Mouse (Mus musculus) myocyte (in vitro differentiated cells): ENCODE data around the gene Cldn10. TPM values are rescaled to one million over a fixed set of nuclear protein-coding genes. Genes with fewer than 3 reads are reported as not detected.

Experiments
- H3K27me3 ChIP-seq: one replicate; pipeline ENCODE4 v1.6.1; 2011; ENCODE audit not compliant: control insufficient read depth, insufficient read depth, insufficient read length
- H3K36me3 ChIP-seq: one replicate; pipeline ENCODE4 v1.6.1; 2011; ENCODE audit not compliant: control insufficient read depth, insufficient read depth
- H3K4me2 ChIP-seq: one replicate; pipeline ENCODE4 v1.6.1; 2011; ENCODE audit warnings: low read depth, control low read depth
- H3K4me3 ChIP-seq: one replicate; pipeline ENCODE4 v1.5.1; 2011; ENCODE audit warnings: mild to moderate bottlenecking, control low read depth, moderate library complexity
- H3K79me2 ChIP-seq: one replicate; pipeline ENCODE4 v1.6.1; 2011; ENCODE audit not compliant: control insufficient read depth, insufficient read depth
- H3ac ChIP-seq: one replicate; pipeline ENCODE4 v1.6.1; 2011; ENCODE audit not compliant: control insufficient read depth, insufficient read length
- CEBPB ChIP-seq: IDR thresholded peaks from 2 replicates; pipeline ENCODE4 v1.6.1; 2011; ENCODE audit warnings: mild to moderate bottlenecking, moderate library complexity; ENCODE audit not compliant: poor library complexity, insufficient read depth, severe bottlenecking
- E2F4 ChIP-seq: IDR thresholded peaks from one replicate; pipeline ENCODE4 v1.6.1; 2011; ENCODE audit warnings: mild to moderate bottlenecking, control low read depth, moderate library complexity; ENCODE audit not compliant: insufficient read depth
- MAX ChIP-seq: IDR thresholded peaks from one replicate; pipeline ENCODE4 v1.6.1; 2011; ENCODE audit warnings: low read depth, mild to moderate bottlenecking, control low read depth
- MYOD1 ChIP-seq, 3 experiments: IDR thresholded peaks; one replicate each; pipeline ENCODE4 v1.6.1; 2011; ENCODE audit warnings: control low read depth in 2 of 3, low read depth in 2 of 3, mild to moderate bottlenecking in 2 of 3, moderate library complexity in 1 of 3; ENCODE audit not compliant: insufficient read length in 2 of 3, control insufficient read depth in 1 of 3
- MYOG ChIP-seq, 3 experiments: IDR thresholded peaks; one replicate each; pipeline ENCODE4 v1.6.1; 2011; ENCODE audit warnings: control low read depth in 2 of 3, low read depth in 2 of 3, mild to moderate bottlenecking in 2 of 3; ENCODE audit not compliant: insufficient read length in 2 of 3, control insufficient read depth in 1 of 3, insufficient read depth in 1 of 3
- POLR2A ChIP-seq: IDR thresholded peaks from one replicate; pipeline ENCODE4 v1.6.1; 2011; ENCODE audit warnings: low read depth, mild to moderate bottlenecking, control low read depth, moderate library complexity; ENCODE audit not compliant: insufficient read length
- POLR2AphosphoS2 ChIP-seq: IDR thresholded peaks from one replicate; pipeline ENCODE4 v1.6.1; 2011; ENCODE audit warnings: low read depth, control low read depth; ENCODE audit not compliant: insufficient read length
- REST ChIP-seq: IDR thresholded peaks from one replicate; pipeline ENCODE4 v1.6.1; 2011; ENCODE audit warnings: mild to moderate bottlenecking, control low read depth, moderate library complexity; ENCODE audit not compliant: insufficient read depth, insufficient read length
- SRF ChIP-seq: IDR thresholded peaks from one replicate; pipeline ENCODE4 v1.6.1; 2011; ENCODE audit warnings: low read depth; ENCODE audit not compliant: control insufficient read depth, insufficient read length
- TCF12 ChIP-seq: IDR thresholded peaks from one replicate; pipeline ENCODE4 v1.6.1; 2011; ENCODE audit warnings: mild to moderate bottlenecking, control low read depth; ENCODE audit not compliant: poor library complexity, insufficient read depth, severe bottlenecking
- TCF3 ChIP-seq: IDR thresholded peaks from one replicate; pipeline ENCODE4 v1.6.1; 2011; ENCODE audit warnings: low read depth, control low read depth; ENCODE audit not compliant: insufficient read length
- USF1 ChIP-seq: IDR thresholded peaks from one replicate; pipeline ENCODE4 v1.6.1; 2011; ENCODE audit warnings: low read depth, mild to moderate bottlenecking, control low read depth, moderate library complexity
- polyA plus RNA-seq: library from polyadenylated mRNA; unstranded; fragments of >200 nt; fragmentation: generic; extraction: Trizol; gene quantifications from one replicate; pipeline ENCODE4 v1.2.1, GENCODE M21; 2012; ENCODE audit warnings: missing spikeins

The Cldn10 gene
- polyA plus RNA-seq, 1 experiment, result not detected

DNA sequence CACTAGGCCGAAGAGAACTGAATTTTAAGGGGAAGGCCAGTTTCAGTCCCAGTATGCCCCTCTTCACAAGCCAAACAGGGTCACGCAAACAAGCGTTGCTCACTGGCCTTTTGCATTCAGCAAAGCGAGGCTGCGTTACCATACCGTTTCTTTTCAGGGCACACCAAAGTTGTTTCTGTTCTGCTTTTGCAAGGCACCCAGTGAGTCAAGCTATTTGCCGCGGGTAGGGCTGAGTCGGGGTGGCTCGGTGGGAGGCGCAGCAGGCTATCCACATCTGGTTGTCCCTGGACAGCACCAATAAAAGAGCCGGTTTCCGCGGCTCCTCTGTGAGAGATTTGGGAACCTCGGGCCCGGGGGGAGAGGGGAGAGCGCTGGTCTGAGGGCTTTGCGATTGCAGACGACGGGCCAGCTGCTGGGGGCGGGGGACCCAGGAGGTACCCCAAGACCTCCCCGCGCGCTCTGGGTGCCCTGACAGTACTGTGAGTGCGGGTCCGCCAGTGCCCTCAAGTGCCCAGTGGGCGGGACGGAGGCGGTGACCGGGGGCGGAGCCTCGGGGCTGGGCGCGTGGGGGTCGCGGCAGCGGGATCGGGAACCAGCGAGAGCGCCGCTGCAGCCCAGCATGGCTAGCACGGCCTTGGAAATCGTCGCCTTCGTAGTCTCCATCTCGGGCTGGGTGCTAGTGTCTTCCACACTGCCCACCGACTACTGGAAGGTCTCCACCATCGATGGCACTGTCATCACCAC, 66.8 kb downstream of the Cldn10 start:
- H3K4me2 ChIP-seq, result peak overlapping the region; percentile 56
- H3K4me3 ChIP-seq, result no peak overlapping the region

GRCm38 (mm10) chr14:118855141-118855800, 67.6 kb downstream of the Cldn10 start:
- H3ac ChIP-seq, result no peak overlapping the region
- TF ChIP-seq POLR2AphosphoS2 (no peak), TCF3 (no peak), MYOD1 (IDR thresholded peaks at IDR 0.05; ENCODE audit: control insufficient read depth in 1 of 3, insufficient read length in 2 of 3, low read depth in 2 of 3) (no peak), SRF (no peak), MAX (no peak), REST (no peak), POLR2A (no peak), E2F4 (no peak), TCF12 (no peak), CEBPB (no peak), USF1 (no peak), MYOG (IDR thresholded peaks at IDR 0.05; ENCODE audit: control insufficient read depth in 1 of 3, insufficient read depth in 1 of 3, insufficient read length in 2 of 3, low read depth in 2 of 3) (no peak)
- no peaks in the 10 kb centered on the region for H3K36me3 ChIP-seq
- H3K79me2 ChIP-seq, result no peaks in the 10 kb centered on the region
- no peak overlapping the region for H3K4me3 ChIP-seq
- peak overlapping the region; percentile 56 for H3K4me2 ChIP-seq
- peaks cover 52% of the 10 kb centered on the region for H3K27me3 ChIP-seq

More for the DNA sequence above, 66.8 kb downstream of the Cldn10 start:
- TF ChIP-seq MAX (no peak), SRF (no peak)
- Histone ChIP-seq H3ac (no peak overlapping the region), H3K79me2 (no peaks in the 10 kb centered on the region), H3K36me3 (no peaks in the 10 kb centered on the region), H3K27me3 (peaks cover 45% of the 10 kb centered on the region)

- Histone ChIP-seq H3K36me3 (no peaks in the 10 kb centered on the region), H3K4me2 (no peak overlapping the region), H3K27me3 (peaks cover 55% of the 10 kb centered on the region), H3K4me3 (no peak overlapping the region), H3ac (no peak overlapping the region), H3K79me2 (no peaks in the 10 kb centered on the region)
- TF ChIP-seq REST (no peak), CEBPB (no peak), TCF12 (no peak), SRF (no peak), MYOG (IDR thresholded peaks at IDR 0.05; ENCODE audit: control insufficient read depth in 1 of 3, insufficient read depth in 1 of 3, insufficient read length in 2 of 3, low read depth in 2 of 3) (no peak), E2F4 (no peak), MAX (no peak), POLR2AphosphoS2 (no peak), USF1 (no peak), MYOD1 (IDR thresholded peaks at IDR 0.05; ENCODE audit: control insufficient read depth in 1 of 3, insufficient read length in 2 of 3, low read depth in 2 of 3) (no peak), POLR2A (no peak), TCF3 (no peak)
Observed at GRCm38 (mm10) chr14:118856563-118856962, 68.9 kb downstream of the Cldn10 start.

- no peak overlapping the region for H3K4me2 ChIP-seq
- peaks cover 59% of the 10 kb centered on the region for H3K27me3 ChIP-seq
- TF ChIP-seq USF1 (no peak), SRF (no peak), MYOG (IDR thresholded peaks at IDR 0.05; ENCODE audit: control insufficient read depth in 1 of 3, insufficient read depth in 1 of 3, insufficient read length in 2 of 3, low read depth in 2 of 3) (no peak), REST (no peak), MAX (no peak), CEBPB (no peak), TCF12 (no peak), POLR2A (no peak), POLR2AphosphoS2 (no peak), TCF3 (no peak), E2F4 (no peak), MYOD1 (IDR thresholded peaks at IDR 0.05; ENCODE audit: control insufficient read depth in 1 of 3, insufficient read length in 2 of 3, low read depth in 2 of 3) (no peak)
- H3K36me3 ChIP-seq, result no peaks in the 10 kb centered on the region
- no peaks in the 10 kb centered on the region for H3K79me2 ChIP-seq
- H3K4me3 ChIP-seq, result no peak overlapping the region
- H3ac ChIP-seq, result no peak overlapping the region
Observed at GRCm38 (mm10) chr14:118858318-118858717, 70.6 kb downstream of the Cldn10 start.
